Comparison of ENCODE assay signal across 11 mouse cellular contexts in genomic region chr16:89954525-89954924, GRCm38 (mm10).
DNase-seq lines count a peak whose midpoint lies in the region; ATAC-seq and TF ChIP-seq lines count a peak whose summit lies in the region.
"Had no signal": no experiment of that assay in that cellular context is flagged by ENCODE, and none has a peak within 500 bp of the region (broad histone marks: within the 10 kb centered on the region; RNA-seq: fewer than 3 reads in every experiment).

No protein-coding gene starts in this region.

- peak; percentile 46 to 64 for DNase-seq in urinary bladder, adult 18-20 months (ENCODE audit: low spot score in 2 of 2)
- no peak for DNase-seq in urinary bladder, postnatal 10 days (ENCODE audit: low spot score)
- peak; percentile 72 for DNase-seq in stomach, postnatal 0 days (ENCODE audit: low spot score)
- DNase-seq in neural tube, embryonic 10.5 days (ENCODE audit: extremely low spot score, low spot score): no peak
- no peak for DNase-seq in ovary, postnatal 14 days (ENCODE audit: low spot score)
- DNase-seq in spleen, adult 12 weeks (ENCODE audit: low spot score): no peak
- DNase-seq: gastrocnemius, adult 2 months; midbrain, embryonic 14.5 days had no signal

- H3K4me1 ChIP-seq in intestine, postnatal 0 days (replicated peaks; ENCODE audit: control insufficient read depth, insufficient read depth, low read length): no peaks in the 10 kb centered on the region; the same call in 1 of the 2 replicates
- peaks cover 32% of the 10 kb centered on the region for H3K4me1 ChIP-seq in limb, embryonic 15.5 days
- H3K4me1 ChIP-seq in stomach, postnatal 0 days (replicated peaks; ENCODE audit: control insufficient read depth, insufficient read depth): 0 out of 2 replicates have a peak, but pooled peaks cover 2% of the 10 kb centered on the region

- peak; percentile 74 for ATAC-seq in intestine, postnatal 0 days
- no peak for ATAC-seq in limb, embryonic 15.5 days (ENCODE audit: insufficient number of reproducible peaks, low FRiP score, low TSS enrichment, low read depth)
- peak; percentile 83 for ATAC-seq in stomach, postnatal 0 days (ENCODE audit: low FRiP score, low TSS enrichment)

- H3K4me2 ChIP-seq in intestine, postnatal 0 days (replicated peaks; ENCODE audit: low read depth): peak overlapping the region; percentile 44
- H3K4me2 ChIP-seq in limb, embryonic 15.5 days: no peak overlapping the region
- H3K4me2 ChIP-seq in stomach, postnatal 0 days (replicated peaks; ENCODE audit: low read depth): no peak overlapping the region
- H3K4me2 ChIP-seq: liver, embryonic 11.5 days had no signal

- no peak overlapping the region for H3K4me3 ChIP-seq in intestine, postnatal 0 days (ENCODE audit: low read depth, low read length)
- no peak overlapping the region for H3K4me3 ChIP-seq in limb, embryonic 15.5 days
- no peak overlapping the region for H3K4me3 ChIP-seq in stomach, postnatal 0 days (ENCODE audit: low read depth, low read length)
- H3K4me3 ChIP-seq: gastrocnemius, adult 2 months had no signal

- no peaks in the 10 kb centered on the region for H3K36me3 ChIP-seq in intestine, postnatal 0 days (ENCODE audit: control insufficient read depth, insufficient read depth)
- no peaks in the 10 kb centered on the region; the same call in 1 of the 2 replicates for H3K36me3 ChIP-seq in limb, embryonic 15.5 days
- no peaks in the 10 kb centered on the region for H3K36me3 ChIP-seq in stomach, postnatal 0 days (ENCODE audit: control insufficient read depth, insufficient read depth, low read length)

- TF ChIP-seq EP300 in stomach, postnatal 0 days (optimal IDR thresholded peaks at IDR 0.05): peak; percentile 65

- WGBS in intestine, postnatal 0 days: 46% methylated on average over 8 of the region's 8 CpGs
- WGBS in limb, embryonic 15.5 days: 29% methylated on average over 8 of the region's 8 CpGs
- 50% methylated on average over 8 of the region's 8 CpGs for WGBS in stomach, postnatal 0 days

- TF ChIP-seq CTCF in intestine, postnatal 0 days (IDR thresholded peaks at IDR 0.05; ENCODE audit: low read depth): no peak
- no peak for TF ChIP-seq CTCF in stomach, postnatal 0 days (IDR thresholded peaks at IDR 0.05; ENCODE audit: low read depth)

- H3K27me3 ChIP-seq in intestine, postnatal 0 days (replicated peaks; ENCODE audit: control insufficient read depth, insufficient read depth, low read length): no peaks in the 10 kb centered on the region
- no peaks in the 10 kb centered on the region for H3K27me3 ChIP-seq in limb, embryonic 15.5 days
- no peaks in the 10 kb centered on the region for H3K27me3 ChIP-seq in stomach, postnatal 0 days (ENCODE audit: control insufficient read depth, insufficient read depth, low read length)

- peak overlapping the region; percentile 28; the same call in 1 of the 2 replicates for H3K27ac ChIP-seq in intestine, postnatal 0 days (ENCODE audit: low read depth, low read length)
- 0 out of 2 replicates have a peak overlapping the region, but pooled peaks have one; percentile 22 for H3K27ac ChIP-seq in limb, embryonic 15.5 days
- peak overlapping the region; percentile 81 for H3K27ac ChIP-seq in stomach, postnatal 0 days (replicated peaks)
- H3K27ac ChIP-seq: gastrocnemius, adult 2 months had no signal

- no peak overlapping the region for H3K9ac ChIP-seq in intestine, postnatal 0 days (ENCODE audit: low read depth, low read length)
- H3K9ac ChIP-seq in limb, embryonic 15.5 days: no peak overlapping the region
- H3K9ac ChIP-seq in stomach, postnatal 0 days (ENCODE audit: low read length): no peak overlapping the region

- no peaks in the 10 kb centered on the region for H3K9me3 ChIP-seq in intestine, postnatal 0 days (ENCODE audit: control insufficient read depth)
- no peaks in the 10 kb centered on the region for H3K9me3 ChIP-seq in limb, embryonic 15.5 days
- H3K9me3 ChIP-seq in stomach, postnatal 0 days (ENCODE audit: control insufficient read depth, low read length): no peaks in the 10 kb centered on the region

Comparison
In these comparisons a context has a peak if more than half of its experiments do, and no peak if none do; other contexts are left out.
1. DNase-seq: peak in urinary bladder, adult 18-20 months (2 of 2) and stomach, postnatal 0 days (single experiment); none in urinary bladder, postnatal 10 days (single experiment), neural tube, embryonic 10.5 days (single experiment), ovary, postnatal 14 days (single experiment) and spleen, adult 12 weeks (single experiment).
2. H3K27ac ChIP-seq: peak in every context shown above with its lines; median percentile 81 in stomach, postnatal 0 days; 28 in intestine, postnatal 0 days; 22 in limb, embryonic 15.5 days.